Mouse (Mus musculus) G1E (cell line): ENCODE data around the gene Olfr522.

Experiments
- CTCF ChIP-seq: IDR thresholded peaks from 2 replicates; pipeline ENCODE4 v1.5.1; 2012; ENCODE audit warnings: low read depth, low read length, inconsistent platforms, mixed read lengths
- GATA2 ChIP-seq: IDR thresholded peaks from 2 replicates; pipeline ENCODE4 v1.6.1; 2012; ENCODE audit warnings: low read depth, low read length, inconsistent platforms, borderline replicate concordance

DNA sequence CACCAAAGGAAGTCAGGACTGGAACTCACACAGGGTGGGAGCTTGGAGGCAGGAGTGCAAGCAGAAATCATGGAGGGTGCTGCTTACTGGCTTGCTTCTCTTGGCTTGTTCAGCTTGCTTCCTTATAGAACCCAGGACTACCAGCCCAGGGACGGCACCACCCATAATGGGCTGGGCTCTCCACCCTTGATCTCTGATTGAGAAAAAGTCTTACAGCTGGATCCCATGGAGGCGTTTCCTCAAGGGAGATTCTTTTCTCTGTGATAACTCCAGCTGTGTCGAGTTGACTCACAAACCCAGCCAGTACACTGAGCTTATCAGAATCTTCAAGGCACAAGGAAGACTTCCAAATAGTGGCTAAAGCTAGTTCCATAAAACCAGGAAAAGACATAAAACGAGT, 41.8 kb downstream of the Olfr522 start:
- no peak for TF ChIP-seq CTCF
- no peak for TF ChIP-seq GATA2
